Mouse (Mus musculus): Measurements from ENCODE around the gene Tfb1m. TPM values are rescaled to one million over a fixed set of nuclear protein-coding genes. Genes with fewer than 3 reads are reported as not detected.

The Tfb1m gene
- 17.1 TPM for polyA plus RNA-seq (2014; fragmentation: Illumina TruSeq; extraction: RNeasy Lipid Tissue Mini Kit (QIAGEN cat#74804); ENCODE audit: low read depth, low replicate concordance)

GRCm38 (mm10) chr17:3557331-3558311 is at the start of gene Tfb1m:
Gene Tfb1m (minus strand): TSS chr17:3557781.

GRCm38 (mm10) chr17:3532254-3532653 is 25.3 kb downstream of the Tfb1m start, which contains the start of gene Cldn20:
Gene Cldn20 (plus strand): TSS chr17:3532554.

Other genes with a start within 250 kb of the Tfb1m start
- 2.2 TPM for gene Tiam2, start 231.2 kb downstream of the Tfb1m start, polyA plus RNA-seq (2014; fragmentation: Illumina TruSeq; extraction: RNeasy Lipid Tissue Mini Kit (QIAGEN cat#74804); ENCODE audit: low read depth, low replicate concordance)
- not detected for gene Cldn20, start 25.2 kb downstream of the Tfb1m start, polyA plus RNA-seq (2014; fragmentation: Illumina TruSeq; extraction: RNeasy Lipid Tissue Mini Kit (QIAGEN cat#74804); ENCODE audit: low read depth, low replicate concordance)
- gene Nox3, start 138.5 kb upstream of the Tfb1m start, polyA plus RNA-seq (2014; fragmentation: Illumina TruSeq; extraction: RNeasy Lipid Tissue Mini Kit (QIAGEN cat#74804); ENCODE audit: low read depth, low replicate concordance): not detected

All from kidney, adult 10 weeks (tissue).